Mouse (Mus musculus) adrenal gland (tissue): ENCODE results near the gene 1190005I06Rik.

Experiments used
- intact Hi-C: fragments of 180-260 bp; cut with DNase I; formaldehyde crosslinking; loops from one replicate; pipeline ENCODE4 v1.15.1; 2025

1190005I06Rik gene

GRCm38 (mm10) chr8:120559654-120560053 is 87.8 kb downstream of the 1190005I06Rik start:
- intact Hi-C loops = no loop called here
